Mouse (Mus musculus) forebrain, embryonic 11.5 days (tissue): ENCODE results near the gene Ankrd1. TPM values are rescaled to one million over a fixed set of nuclear protein-coding genes. Genes with fewer than 3 reads are reported as not detected.

Source experiments
- ATAC-seq: fragments of 200-750 bp; cut with Nextera tagmentation; replicated peaks from 2 replicates; pipeline ENCODE4 v1.8.0; 2017; ENCODE audit warnings: moderate TSS enrichment; ENCODE audit not compliant: low FRiP score
- DNase-seq: peaks from one replicate; pipeline ENCODE4 v3.0.0-alpha.2; 2017; ENCODE audit warnings: low spot score
- H3K27ac ChIP-seq: fragments of 300-500 bp; sonication (generic); 2 replicates; pipeline ENCODE4 v1.5.1; 2014; ENCODE audit warnings: low read depth, low read length
- H3K27me3 ChIP-seq: fragments of 300-500 bp; sonication (generic); 2 replicates; pipeline ENCODE4 v1.6.1; 2014; ENCODE audit warnings: mild to moderate bottlenecking, low read length, mixed read lengths; ENCODE audit not compliant: control insufficient read depth, insufficient read depth
- H3K36me3 ChIP-seq: fragments of 300-500 bp; sonication (generic); 2 replicates; pipeline ENCODE4 v1.6.1; 2014; ENCODE audit warnings: mild to moderate bottlenecking, low read length, moderate library complexity, mixed read lengths; ENCODE audit not compliant: control insufficient read depth, insufficient read depth
- H3K4me1 ChIP-seq: fragments of 300-500 bp; sonication (generic); replicated peaks from 2 replicates; pipeline ENCODE4 v1.6.1; 2014; ENCODE audit warnings: low read length, mixed read lengths; ENCODE audit not compliant: control insufficient read depth, insufficient read depth
- H3K4me2 ChIP-seq: fragments of 300-500 bp; sonication (generic); 2 replicates; pipeline ENCODE4 v1.6.1; 2014; ENCODE audit warnings: low read depth, mild to moderate bottlenecking, low read length, moderate library complexity, mixed read lengths; ENCODE audit not compliant: severe bottlenecking
- H3K4me3 ChIP-seq: fragments of 300-500 bp; sonication (generic); 2 replicates; pipeline ENCODE4 v1.5.1; 2014; ENCODE audit warnings: low read depth, low read length
- H3K9ac ChIP-seq: fragments of 300-500 bp; sonication (generic); 2 replicates; pipeline ENCODE4 v1.6.1; 2014; ENCODE audit warnings: low read length
- H3K9me3 ChIP-seq: fragments of 300-500 bp; sonication (generic); 2 replicates; pipeline ENCODE4 v1.6.1; 2016; ENCODE audit warnings: low read length, mixed read lengths; ENCODE audit not compliant: control insufficient read depth
- WGBS: fragments of 180-500 bp; shearing (Covaris S2); extraction: QIAGEN DNeasy Blood & Tissue Kit; methylation state at CpG from one replicate; pipeline ENCODE4 v1.1.7; 2014; 5-methylcytosine and 5-hydroxymethylcytosine counted together
- polyA plus RNA-seq: library from polyadenylated mRNA; unstranded; fragments of >200 nt; fragmentation: Nextera tagmentation; extraction: Ambion mirVana; gene quantifications from 2 replicates; pipeline ENCODE4 v1.2.1, GENCODE M21; 2014

Gene Ankrd1
- polyA plus RNA-seq, 1 experiment from 2014 or later, result not detected

GRCm38 (mm10) chr19:36143571-36143970 is 23.7 kb upstream of the Ankrd1 start:
- no peak overlapping the region for H3K9ac ChIP-seq
- 98% methylated on average over 2 of the region's 2 CpGs for WGBS
- H3K4me1 ChIP-seq, result no peaks in the 10 kb centered on the region
- H3K36me3 ChIP-seq, result no peaks in the 10 kb centered on the region
- H3K27ac ChIP-seq, result no peak overlapping the region
- DNase-seq (no peak), ATAC-seq (no peak)
- H3K9me3 ChIP-seq, result no peaks in the 10 kb centered on the region
- no peaks in the 10 kb centered on the region for H3K27me3 ChIP-seq
- no peak overlapping the region for H3K4me3 ChIP-seq
- H3K4me2 ChIP-seq, result no peak overlapping the region

- DNase-seq, result no peak
- Histone ChIP-seq H3K27me3 (no peaks in the 10 kb centered on the region), H3K4me1 (no peaks in the 10 kb centered on the region), H3K9me3 (no peaks in the 10 kb centered on the region), H3K4me2 (no peak overlapping the region), H3K9ac (no peak overlapping the region), H3K36me3 (no peaks in the 10 kb centered on the region), H3K27ac (no peak overlapping the region), H3K4me3 (no peak overlapping the region)
- no peak for ATAC-seq
- WGBS, result 72% methylated on average over 5 of the region's 5 CpGs
Observed at GRCm38 (mm10) chr19:36133731-36134130, 13.8 kb upstream of the Ankrd1 start.

DNA sequence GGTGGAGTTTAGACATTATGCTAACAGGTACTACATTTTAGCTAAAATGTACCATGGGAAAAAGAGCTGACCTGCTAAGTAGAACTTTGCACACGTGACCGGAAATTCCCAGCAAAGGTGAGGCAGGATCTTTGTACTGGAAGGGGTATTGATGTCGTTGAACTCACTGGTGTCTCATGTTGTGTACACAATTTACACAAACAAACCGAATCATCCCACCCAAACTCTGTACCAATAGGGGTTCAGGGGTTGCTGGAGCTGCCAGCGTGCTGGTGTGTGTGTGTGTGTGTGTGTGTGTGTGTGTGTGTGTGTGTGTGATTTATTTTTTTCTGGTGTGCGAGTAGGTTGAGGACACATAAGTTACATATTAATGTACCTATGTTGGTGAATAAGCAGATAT is 13.2 kb upstream of the Ankrd1 start:
- DNase-seq, result no peak
- WGBS, result 85% methylated on average over 6 of the region's 6 CpGs
- H3K9me3 ChIP-seq, result no peaks in the 10 kb centered on the region
- H3K27ac ChIP-seq, result no peak overlapping the region
- H3K27me3 ChIP-seq, result no peaks in the 10 kb centered on the region
- no peak overlapping the region for H3K4me3 ChIP-seq
- no peak overlapping the region for H3K4me2 ChIP-seq
- no peak overlapping the region for H3K9ac ChIP-seq
- no peaks in the 10 kb centered on the region for H3K36me3 ChIP-seq
- no peaks in the 10 kb centered on the region for H3K4me1 ChIP-seq
- ATAC-seq, result no peak

- Histone ChIP-seq H3K27me3 (no peaks in the 10 kb centered on the region), H3K4me3 (no peak overlapping the region), H3K9me3 (no peaks in the 10 kb centered on the region), H3K9ac (no peak overlapping the region), H3K4me1 (no peaks in the 10 kb centered on the region), H3K4me2 (no peak overlapping the region), H3K36me3 (no peaks in the 10 kb centered on the region), H3K27ac (no peak overlapping the region)
- ATAC-seq, result no peak
- DNase-seq, result no peak
- 79% methylated on average over 6 of the region's 6 CpGs for WGBS
Observed at GRCm38 (mm10) chr19:36131990-36132389, 12.1 kb upstream of the Ankrd1 start.

DNA sequence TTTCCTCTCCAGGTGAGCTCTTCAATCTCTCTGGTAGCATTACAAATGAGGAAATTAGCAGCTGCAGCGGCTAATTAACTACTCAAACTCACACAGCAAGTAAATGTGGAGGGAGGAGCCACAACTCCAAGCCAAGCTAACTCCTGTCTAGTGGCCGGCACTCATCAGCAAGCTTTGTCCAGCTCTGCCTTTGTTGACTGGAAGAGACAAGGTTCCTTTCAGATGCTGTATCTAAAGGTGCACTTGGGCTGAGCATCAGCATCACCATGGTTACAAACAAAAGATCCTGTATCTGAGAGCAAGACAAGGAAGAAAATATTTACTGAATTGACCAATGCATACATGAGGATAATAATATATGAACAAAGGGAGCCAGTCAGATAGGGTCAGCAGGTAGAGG is 10.3 kb upstream of the Ankrd1 start:
- Histone ChIP-seq H3K9me3 (no peaks in the 10 kb centered on the region), H3K4me3 (no peak overlapping the region), H3K9ac (no peak overlapping the region), H3K36me3 (no peaks in the 10 kb centered on the region), H3K4me1 (no peaks in the 10 kb centered on the region), H3K27ac (no peak overlapping the region), H3K27me3 (no peaks in the 10 kb centered on the region), H3K4me2 (no peak overlapping the region)
- WGBS, result 35% methylated on average over 2 of the region's 2 CpGs
- ATAC-seq (no peak), DNase-seq (no peak)

DNA sequence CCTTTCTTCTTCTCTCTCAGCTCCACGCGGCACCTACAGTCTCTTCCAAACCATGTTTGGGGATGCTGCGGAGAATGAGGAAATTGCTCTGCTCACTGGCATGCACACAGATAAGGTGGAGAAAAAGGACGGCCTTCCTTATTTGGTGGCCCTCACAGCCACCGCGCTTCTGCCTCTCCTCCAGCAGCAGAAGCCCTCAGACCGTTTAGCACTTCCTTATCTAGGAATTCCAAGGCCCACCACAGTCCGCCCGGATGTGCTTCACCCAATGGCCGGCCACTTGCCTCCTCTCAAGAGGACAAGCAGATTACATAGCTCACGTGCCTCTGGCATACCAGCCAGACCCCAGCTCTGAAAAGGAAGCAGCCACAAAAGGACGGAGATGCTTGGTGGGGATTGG is 9.7 kb upstream of the Ankrd1 start:
- no peaks in the 10 kb centered on the region for H3K27me3 ChIP-seq

GRCm38 (mm10) chr19:36129213-36129612 is 9.3 kb upstream of the Ankrd1 start:
- Histone ChIP-seq H3K36me3 (no peaks in the 10 kb centered on the region), H3K4me1 (no peaks in the 10 kb centered on the region), H3K4me3 (no peak overlapping the region), H3K9me3 (no peaks in the 10 kb centered on the region), H3K9ac (no peak overlapping the region), H3K27me3 (no peaks in the 10 kb centered on the region), H3K4me2 (no peak overlapping the region), H3K27ac (no peak overlapping the region)
- 70% methylated on average over 9 of the region's 9 CpGs for WGBS
- DNase-seq, result no peak
- ATAC-seq, result no peak

More for the DNA sequence above, 9.7 kb upstream of the Ankrd1 start:
- Histone ChIP-seq H3K4me2 (no peak overlapping the region), H3K36me3 (no peaks in the 10 kb centered on the region), H3K27ac (no peak overlapping the region), H3K9me3 (no peaks in the 10 kb centered on the region), H3K9ac (no peak overlapping the region), H3K4me3 (no peak overlapping the region), H3K4me1 (no peaks in the 10 kb centered on the region)
- DNase-seq, result no peak
- WGBS, result 70% methylated on average over 12 of the region's 12 CpGs
- no peak for ATAC-seq

GRCm38 (mm10) chr19:36128440-36128839 is 8.5 kb upstream of the Ankrd1 start:
- DNase-seq (no peak), ATAC-seq (no peak)
- Histone ChIP-seq H3K4me1 (no peaks in the 10 kb centered on the region), H3K27me3 (no peaks in the 10 kb centered on the region), H3K9me3 (no peaks in the 10 kb centered on the region), H3K36me3 (no peaks in the 10 kb centered on the region), H3K4me3 (no peak overlapping the region), H3K27ac (no peak overlapping the region), H3K9ac (no peak overlapping the region), H3K4me2 (no peak overlapping the region)
- WGBS, result 89% methylated on average over 3 of the region's 3 CpGs

- H3K27me3 ChIP-seq, result no peaks in the 10 kb centered on the region
- H3K9me3 ChIP-seq, result no peaks in the 10 kb centered on the region; the same call in 1 of the 2 replicates
- H3K4me3 ChIP-seq, result no peak overlapping the region
- H3K9ac ChIP-seq, result no peak overlapping the region
- no peak overlapping the region for H3K4me2 ChIP-seq
- H3K27ac ChIP-seq, result no peak overlapping the region
- 84% methylated on average over 1 of the region's 1 CpGs for WGBS
- no peaks in the 10 kb centered on the region for H3K4me1 ChIP-seq
- DNase-seq, result no peak
- no peaks in the 10 kb centered on the region for H3K36me3 ChIP-seq
- no peak for ATAC-seq
Observed at GRCm38 (mm10) chr19:36124203-36124602, 4.3 kb upstream of the Ankrd1 start.
